Mouse (Mus musculus) stomach, embryonic 14.5 days (tissue): ENCODE data around the gene Dusp5. TPM values are rescaled to one million over a fixed set of nuclear protein-coding genes. Genes with fewer than 3 reads are reported as not detected.
A peak's percentile ranks its signal among the peaks of the same experiment; 100 is the strongest.

ENCODE experiments used
- ATAC-seq: fragments of 200-750 bp; cut with Nextera tagmentation; 2 replicates; pipeline ENCODE4 v1.8.0; 2017; ENCODE audit warnings: low read depth, moderate TSS enrichment; ENCODE audit not compliant: insufficient number of reproducible peaks, insufficient read depth, low FRiP score
- H3K27ac ChIP-seq: fragments of 300-500 bp; sonication (generic); 2 replicates; pipeline ENCODE4 v1.5.1; 2014; ENCODE audit warnings: mild to moderate bottlenecking, low read length, moderate library complexity, mixed read lengths
- H3K27me3 ChIP-seq: fragments of 300-500 bp; sonication (generic); 2 replicates; pipeline ENCODE4 v1.6.1; 2014; ENCODE audit warnings: low read length, control low read depth, mixed read lengths; ENCODE audit not compliant: control insufficient read depth, insufficient read depth
- H3K36me3 ChIP-seq: fragments of 300-500 bp; sonication (generic); 2 replicates; pipeline ENCODE4 v1.6.1; 2014; ENCODE audit warnings: mild to moderate bottlenecking, control low read depth, low read length, moderate library complexity, mixed read lengths; ENCODE audit not compliant: control insufficient read depth, insufficient read depth
- H3K4me1 ChIP-seq: fragments of 300-500 bp; sonication (generic); 2 replicates; pipeline ENCODE4 v1.6.1; 2014; ENCODE audit warnings: low read length, control low read depth, mixed read lengths; ENCODE audit not compliant: control insufficient read depth, insufficient read depth
- H3K4me2 ChIP-seq: fragments of 300-500 bp; sonication (generic); replicated peaks from 2 replicates; pipeline ENCODE4 v1.6.1; 2014; ENCODE audit warnings: low read depth, low read length, control low read depth
- H3K4me3 ChIP-seq: fragments of 300-500 bp; sonication (generic); 2 replicates; pipeline ENCODE4 v1.5.1; 2014; ENCODE audit warnings: low read depth, low read length, control low read depth
- H3K9ac ChIP-seq: fragments of 300-500 bp; sonication (generic); replicated peaks from 2 replicates; pipeline ENCODE4 v1.6.1; 2014; ENCODE audit warnings: low read depth, mild to moderate bottlenecking, control low read depth, low read length, moderate library complexity, mixed read lengths
- H3K9me3 ChIP-seq: fragments of 300-500 bp; sonication (generic); 2 replicates; pipeline ENCODE4 v1.6.1; 2016; ENCODE audit warnings: low read depth, low read length, control low read depth; ENCODE audit not compliant: control insufficient read depth
- WGBS: fragments of 180-500 bp; shearing (Covaris S2); extraction: QIAGEN DNeasy Blood & Tissue Kit; methylation state at CpG from one replicate; pipeline ENCODE4 v1.1.7; 2014; 5-methylcytosine and 5-hydroxymethylcytosine counted together
- polyA plus RNA-seq: library from polyadenylated mRNA; unstranded; fragments of >200 nt; fragmentation: Nextera tagmentation; extraction: Ambion mirVana; gene quantifications from 2 replicates; pipeline ENCODE4 v1.2.1, GENCODE M21; 2014

Dusp5 gene
- polyA plus RNA-seq, result 4.6 TPM in 2 replicates

GRCm38 (mm10) chr19:53528752-53529454, at the start of gene Dusp5:
Gene Dusp5 (plus strand): TSS chr19:53529109.
- H3K9me3 ChIP-seq, result no peaks in the 10 kb centered on the region
- peak within 1 kb of the TSS; percentile 21; the same call in 1 of the 2 replicates for H3K27ac ChIP-seq
- peak within 1 kb of the TSS; percentile 28 for H3K9ac ChIP-seq
- no peaks in the 10 kb centered on the region for H3K36me3 ChIP-seq
- ATAC-seq, result peak; percentile 93
- peak within 1 kb of the TSS; percentile 93 for H3K4me2 ChIP-seq
- 0 out of 2 replicates have a peak, but pooled peaks cover 5% of the 10 kb centered on the region for H3K4me1 ChIP-seq
- H3K4me3 ChIP-seq, result peak within 1 kb of the TSS; percentile 61
- under 1% methylated on average over 83 of the region's 84 CpGs for WGBS
- H3K27me3 ChIP-seq, result 0 out of 2 replicates have a peak, but pooled peaks cover 5% of the 10 kb centered on the region

GRCm38 (mm10) chr19:53479590-53479989, 49.3 kb upstream of the Dusp5 start:
- no peaks in the 10 kb centered on the region for H3K4me1 ChIP-seq
- H3K9me3 ChIP-seq, result no peaks in the 10 kb centered on the region
- ATAC-seq, result no peak
- H3K27ac ChIP-seq, result no peak overlapping the region
- H3K4me2 ChIP-seq, result no peak overlapping the region
- H3K27me3 ChIP-seq, result no peaks in the 10 kb centered on the region
- no peaks in the 10 kb centered on the region for H3K36me3 ChIP-seq
- no peak overlapping the region for H3K4me3 ChIP-seq
- WGBS, result 71% methylated on average over 8 of the region's 8 CpGs
- H3K9ac ChIP-seq, result no peak overlapping the region

GRCm38 (mm10) chr19:53482093-53482492, 46.8 kb upstream of the Dusp5 start:
- Histone ChIP-seq H3K9ac (no peak overlapping the region), H3K27me3 (no peaks in the 10 kb centered on the region), H3K4me2 (no peak overlapping the region), H3K27ac (no peak overlapping the region), H3K36me3 (no peaks in the 10 kb centered on the region), H3K4me3 (no peak overlapping the region), H3K4me1 (no peaks in the 10 kb centered on the region), H3K9me3 (no peaks in the 10 kb centered on the region)
- ATAC-seq, result no peak
- WGBS, result 78% methylated on average over 6 of the region's 6 CpGs

GRCm38 (mm10) chr19:53482527-53482926, 46.4 kb upstream of the Dusp5 start:
- Histone ChIP-seq H3K27ac (no peak overlapping the region), H3K9ac (no peak overlapping the region), H3K27me3 (no peaks in the 10 kb centered on the region), H3K4me3 (no peak overlapping the region), H3K4me1 (no peaks in the 10 kb centered on the region), H3K36me3 (no peaks in the 10 kb centered on the region), H3K9me3 (no peaks in the 10 kb centered on the region), H3K4me2 (no peak overlapping the region)
- no peak for ATAC-seq
- WGBS, result 76% methylated on average over 5 of the region's 5 CpGs

- no peak overlapping the region for H3K27ac ChIP-seq
- ATAC-seq, result no peak
- WGBS, result 88% methylated on average over 8 of the region's 8 CpGs
Observed at GRCm38 (mm10) chr19:53483984-53484383, 44.9 kb upstream of the Dusp5 start.

GRCm38 (mm10) chr19:53484918-53485317, 44.0 kb upstream of the Dusp5 start:
- H3K4me2 ChIP-seq, result no peak overlapping the region
- no peaks in the 10 kb centered on the region for H3K27me3 ChIP-seq
- H3K36me3 ChIP-seq, result no peaks in the 10 kb centered on the region
- H3K9me3 ChIP-seq, result no peaks in the 10 kb centered on the region
- H3K4me3 ChIP-seq, result no peak overlapping the region
- H3K4me1 ChIP-seq, result no peaks in the 10 kb centered on the region
- H3K27ac ChIP-seq, result no peak overlapping the region
- 68% methylated on average over 3 of the region's 3 CpGs for WGBS
- ATAC-seq, result peak; percentile 28; the same call in 1 of the 2 replicates
- H3K9ac ChIP-seq, result no peak overlapping the region

More at GRCm38 (mm10) chr19:53483984-53484383, 44.9 kb upstream of the Dusp5 start:
- Histone ChIP-seq H3K36me3 (no peaks in the 10 kb centered on the region), H3K4me2 (no peak overlapping the region), H3K27me3 (no peaks in the 10 kb centered on the region), H3K9ac (no peak overlapping the region), H3K4me3 (no peak overlapping the region), H3K4me1 (no peaks in the 10 kb centered on the region), H3K9me3 (no peaks in the 10 kb centered on the region)

- WGBS, result 82% methylated on average over 12 of the region's 12 CpGs
- H3K4me3 ChIP-seq, result no peak overlapping the region
- ATAC-seq, result no peak
- H3K27ac ChIP-seq, result no peak overlapping the region
- no peaks in the 10 kb centered on the region for H3K4me1 ChIP-seq
- no peaks in the 10 kb centered on the region for H3K27me3 ChIP-seq
- no peaks in the 10 kb centered on the region for H3K9me3 ChIP-seq
- no peak overlapping the region for H3K9ac ChIP-seq
- H3K36me3 ChIP-seq, result no peaks in the 10 kb centered on the region
- no peak overlapping the region for H3K4me2 ChIP-seq
Observed at GRCm38 (mm10) chr19:53489187-53489586, 39.7 kb upstream of the Dusp5 start.

- no peaks in the 10 kb centered on the region for H3K36me3 ChIP-seq
- no peaks in the 10 kb centered on the region for H3K27me3 ChIP-seq
- no peak overlapping the region for H3K9ac ChIP-seq
- H3K4me1 ChIP-seq, result no peaks in the 10 kb centered on the region
- no peak overlapping the region for H3K4me2 ChIP-seq
- H3K4me3 ChIP-seq, result no peak overlapping the region
- ATAC-seq, result no peak
- H3K9me3 ChIP-seq, result no peaks in the 10 kb centered on the region
- no peak overlapping the region for H3K27ac ChIP-seq
- WGBS, result 83% methylated on average over 1 of the region's 1 CpGs
Observed at GRCm38 (mm10) chr19:53489910-53490309, 39.0 kb upstream of the Dusp5 start.

GRCm38 (mm10) chr19:53490898-53491297, 38.0 kb upstream of the Dusp5 start:
- no peaks in the 10 kb centered on the region for H3K9me3 ChIP-seq
- H3K4me2 ChIP-seq, result no peak overlapping the region
- H3K36me3 ChIP-seq, result no peaks in the 10 kb centered on the region
- no peak overlapping the region for H3K9ac ChIP-seq
- 70% methylated on average over 8 of the region's 8 CpGs for WGBS
- no peak overlapping the region for H3K4me3 ChIP-seq
- ATAC-seq, result no peak
- no peaks in the 10 kb centered on the region for H3K4me1 ChIP-seq
- H3K27me3 ChIP-seq, result no peaks in the 10 kb centered on the region
- H3K27ac ChIP-seq, result no peak overlapping the region
